Mouse (Mus musculus): ENCODE measurements around the gene Hnrnpdl. TPM values are rescaled to one million over a fixed set of nuclear protein-coding genes. Genes with fewer than 3 reads are reported as not detected.

Hnrnpdl gene
- polyA plus RNA-seq, 1 experiment from 2014 or later, result 148 TPM

DNA sequence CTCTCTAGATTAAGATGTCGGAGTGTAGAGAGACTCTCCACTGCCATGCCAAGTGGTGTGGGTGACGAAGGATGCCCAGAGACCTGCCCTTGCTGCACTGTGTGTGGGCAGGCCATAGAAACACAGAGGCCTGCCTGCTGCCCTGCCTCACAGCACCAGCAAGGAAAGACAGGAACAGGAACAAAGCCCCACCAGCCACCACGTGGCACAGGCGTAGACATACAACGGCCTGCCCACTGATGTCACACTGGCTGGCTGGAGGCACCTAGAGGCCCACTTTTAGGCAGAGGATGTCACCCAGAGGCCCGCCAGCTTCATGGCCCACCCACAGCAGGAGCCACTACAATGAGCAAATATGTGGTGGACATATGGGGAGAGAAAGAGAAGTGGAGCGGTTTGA is 39.4 kb downstream of the Hnrnpdl start:
- Histone ChIP-seq H3K4me1 (no peaks in the 10 kb centered on the region), H3K4me2 (no peak overlapping the region), H3K9me3 (no peaks in the 10 kb centered on the region), H3K27ac (no peak overlapping the region), H3K4me3 (no peak overlapping the region), H3K36me3 (no peaks in the 10 kb centered on the region), H3K9ac (no peak overlapping the region), H3K27me3 (no peaks in the 10 kb centered on the region)
- 76% methylated on average over 7 of the region's 7 CpGs for WGBS
- no peak for ATAC-seq (ENCODE audit: insufficient number of reproducible peaks, low FRiP score, low TSS enrichment, low read depth)

DNA sequence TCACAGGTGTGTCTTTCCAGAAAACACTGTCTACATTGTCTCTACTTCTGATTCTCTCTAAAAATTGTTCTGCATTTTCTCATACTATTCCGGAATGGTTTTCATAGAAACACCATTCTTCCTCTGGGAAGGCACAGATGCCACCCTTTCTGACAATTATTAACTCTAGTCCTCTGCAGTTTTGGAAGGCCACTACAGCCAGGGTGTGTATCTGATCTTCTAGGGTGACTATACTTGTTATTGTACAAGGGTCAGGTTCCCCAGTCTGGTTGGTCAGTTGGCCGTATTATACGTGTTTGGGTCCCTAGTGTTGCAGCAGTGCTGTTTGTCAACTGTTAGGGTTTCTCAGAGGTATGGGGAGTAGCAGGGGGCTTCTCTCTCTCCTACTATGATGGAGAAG is 44.8 kb downstream of the Hnrnpdl start:
- no peaks in the 10 kb centered on the region for H3K9me3 ChIP-seq
- H3K4me1 ChIP-seq, result no peaks in the 10 kb centered on the region
- H3K36me3 ChIP-seq, result no peaks in the 10 kb centered on the region
- ATAC-seq (ENCODE audit: insufficient number of reproducible peaks, low FRiP score, low TSS enrichment, low read depth), result no peak
- H3K4me2 ChIP-seq, result no peak overlapping the region
- WGBS, result 90% methylated on average over 3 of the region's 3 CpGs
- no peaks in the 10 kb centered on the region for H3K27me3 ChIP-seq
- no peak overlapping the region for H3K9ac ChIP-seq
- H3K4me3 ChIP-seq, result no peak overlapping the region
- no peak overlapping the region for H3K27ac ChIP-seq

DNA sequence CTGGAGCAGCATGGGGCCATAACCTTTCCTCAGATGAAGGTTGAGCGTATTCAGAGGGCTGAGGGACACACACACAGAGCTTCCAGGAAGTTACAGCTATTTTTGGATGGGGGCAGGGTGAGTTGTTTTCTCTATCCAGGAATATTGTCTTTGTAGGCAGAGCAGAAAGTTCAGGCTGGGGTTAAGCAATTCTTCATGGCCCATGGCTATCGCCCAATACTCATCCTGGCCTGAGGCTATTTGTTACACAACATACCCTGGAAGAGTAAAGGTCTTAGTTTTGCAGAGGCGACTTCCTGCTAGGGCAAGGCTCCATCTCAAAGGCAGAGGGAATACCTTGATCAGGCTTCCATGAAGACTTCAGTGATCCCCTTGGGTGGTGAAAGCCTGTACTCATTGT is 45.3 kb downstream of the Hnrnpdl start:
- WGBS, result 80% methylated on average over 3 of the region's 3 CpGs
- no peak overlapping the region for H3K9ac ChIP-seq
- no peak overlapping the region for H3K4me2 ChIP-seq
- no peak overlapping the region for H3K27ac ChIP-seq
- no peaks in the 10 kb centered on the region for H3K27me3 ChIP-seq
- no peaks in the 10 kb centered on the region for H3K4me1 ChIP-seq
- ATAC-seq (ENCODE audit: insufficient number of reproducible peaks, low FRiP score, low TSS enrichment, low read depth), result no peak
- no peak overlapping the region for H3K4me3 ChIP-seq
- H3K9me3 ChIP-seq, result no peaks in the 10 kb centered on the region
- no peaks in the 10 kb centered on the region for H3K36me3 ChIP-seq

Other genes with a start within 250 kb of the Hnrnpdl start
- gene Vamp9, start 133.4 kb downstream of the Hnrnpdl start, polyA plus RNA-seq (2015; fragmentation: Nextera tagmentation; extraction: Ambion mirVana), result 0.54 and 0.63 TPM in 2 replicates
- gene Hnrnpd, start 60.7 kb downstream of the Hnrnpdl start, polyA plus RNA-seq (2015; fragmentation: Nextera tagmentation; extraction: Ambion mirVana), result 134 and 153 TPM in 2 replicates
- 1.7 and 2.2 TPM in 2 replicates for gene 4930524J08Rik, start 60.6 kb downstream of the Hnrnpdl start, polyA plus RNA-seq (2015; fragmentation: Nextera tagmentation; extraction: Ambion mirVana)
- gene Enoph1, start 321 bp upstream of the Hnrnpdl start, polyA plus RNA-seq (2015; fragmentation: Nextera tagmentation; extraction: Ambion mirVana), result 42.6 and 43.6 TPM in 2 replicates
- gene Tmem150c, start 120.1 kb upstream of the Hnrnpdl start, polyA plus RNA-seq (2015; fragmentation: Nextera tagmentation; extraction: Ambion mirVana), result 9.3 and 9.9 TPM in 2 replicates